Mouse (Mus musculus): ENCODE data around the gene Chadl. TPM values are rescaled to one million over a fixed set of nuclear protein-coding genes. Genes with fewer than 3 reads are reported as not detected.
A peak's percentile ranks its signal among the peaks of the same experiment; 100 is the strongest.

Gene Chadl
- polyA plus RNA-seq, 1 experiment from 2014 or later, result 1.5 TPM

- no peak for DNase-seq (ENCODE audit: low spot score)
- Histone ChIP-seq H3K4me1 (peaks cover 27% of the 10 kb centered on the region), H3K4me3 (peak overlapping the region; percentile 76), H3K36me3 (replicated peaks) (no peaks in the 10 kb centered on the region), H3K27me3 (replicated peaks; ENCODE audit: low read depth, poor library complexity, severe bottlenecking) (peaks cover 62% of the 10 kb centered on the region), H3K27ac (replicated peaks) (peak overlapping the region; percentile 83), H3K9me3 (no peaks in the 10 kb centered on the region)
- WGBS, result 27% methylated on average over 19 of the region's 19 CpGs
Measured at GRCm38 (mm10) chr15:81694891-81695290, 2.2 kb downstream of the Chadl start.

- Histone ChIP-seq H3K9me3 (no peaks in the 10 kb centered on the region), H3K27ac (replicated peaks) (peak overlapping the region; percentile 83), H3K4me3 (peak overlapping the region; percentile 76), H3K4me1 (peaks cover 27% of the 10 kb centered on the region), H3K36me3 (replicated peaks) (0 out of 2 replicates have a peak, but pooled peaks cover 2% of the 10 kb centered on the region), H3K27me3 (replicated peaks; ENCODE audit: low read depth, poor library complexity, severe bottlenecking) (peaks cover 62% of the 10 kb centered on the region)
- under 1% methylated on average over 107 of the region's 107 CpGs for WGBS
- DNase-seq (ENCODE audit: low spot score), result peak; percentile 92
Measured at GRCm38 (mm10) chr15:81693967-81694881, 2.9 kb downstream of the Chadl start.

- Histone ChIP-seq H3K27ac (replicated peaks) (peak overlapping the region; percentile 83; the same call in 1 of the 2 replicates), H3K4me1 (peaks cover 27% of the 10 kb centered on the region), H3K36me3 (replicated peaks) (peaks cover 9% of the 10 kb centered on the region), H3K9me3 (no peaks in the 10 kb centered on the region), H3K27me3 (replicated peaks; ENCODE audit: low read depth, poor library complexity, severe bottlenecking) (peaks cover 62% of the 10 kb centered on the region), H3K4me3 (peak overlapping the region; percentile 76)
- DNase-seq (ENCODE audit: low spot score), result no peak
- WGBS, result 5% methylated on average over 41 of the region's 41 CpGs
Measured at GRCm38 (mm10) chr15:81693366-81693966, 3.6 kb downstream of the Chadl start.

- Histone ChIP-seq H3K9me3 (no peaks in the 10 kb centered on the region), H3K27me3 (replicated peaks; ENCODE audit: low read depth, poor library complexity, severe bottlenecking) (no peaks in the 10 kb centered on the region), H3K27ac (replicated peaks) (no peak overlapping the region), H3K4me3 (no peak overlapping the region), H3K4me1 (no peaks in the 10 kb centered on the region), H3K36me3 (replicated peaks) (peaks cover 100% of the 10 kb centered on the region)
- DNase-seq (ENCODE audit: low spot score), result no peak
- WGBS, result 92% methylated on average over 4 of the region's 4 CpGs
Measured at GRCm38 (mm10) chr15:81680301-81680805, 16.7 kb downstream of the Chadl start.

GRCm38 (mm10) chr15:81676637-81677036 lies 20.4 kb downstream of the Chadl start:
- Histone ChIP-seq H3K27ac (replicated peaks) (no peak overlapping the region), H3K27me3 (replicated peaks; ENCODE audit: low read depth, poor library complexity, severe bottlenecking) (no peaks in the 10 kb centered on the region), H3K9me3 (no peaks in the 10 kb centered on the region), H3K4me1 (no peaks in the 10 kb centered on the region), H3K4me3 (no peak overlapping the region), H3K36me3 (replicated peaks) (peaks cover 92% of the 10 kb centered on the region)
- no peak for DNase-seq (ENCODE audit: low spot score)
- 92% methylated on average over 3 of the region's 3 CpGs for WGBS

GRCm38 (mm10) chr15:81670231-81670640 lies 26.9 kb downstream of the Chadl start:
- Histone ChIP-seq H3K4me3 (no peak overlapping the region), H3K27me3 (replicated peaks; ENCODE audit: low read depth, poor library complexity, severe bottlenecking) (no peaks in the 10 kb centered on the region), H3K4me1 (peaks cover under 1% of the 10 kb centered on the region; the same call in 1 of the 2 replicates), H3K36me3 (replicated peaks) (peaks cover 76% of the 10 kb centered on the region), H3K9me3 (no peaks in the 10 kb centered on the region), H3K27ac (replicated peaks) (no peak overlapping the region)
- DNase-seq (ENCODE audit: low spot score), result peak; percentile 44
- WGBS, result 87% methylated on average over 4 of the region's 4 CpGs

- Histone ChIP-seq H3K36me3 (replicated peaks) (peaks cover 51% of the 10 kb centered on the region), H3K9me3 (no peaks in the 10 kb centered on the region), H3K27ac (replicated peaks) (no peak overlapping the region), H3K4me1 (peaks cover 10% of the 10 kb centered on the region), H3K27me3 (replicated peaks; ENCODE audit: low read depth, poor library complexity, severe bottlenecking) (no peaks in the 10 kb centered on the region), H3K4me3 (no peak overlapping the region)
- WGBS, result 85% methylated on average over 10 of the region's 10 CpGs
- no peak for DNase-seq (ENCODE audit: low spot score)
Measured at GRCm38 (mm10) chr15:81666957-81667356, 30.1 kb downstream of the Chadl start.

- Histone ChIP-seq H3K36me3 (replicated peaks) (peaks cover 22% of the 10 kb centered on the region), H3K27ac (replicated peaks) (peak within 1 kb of the TSS; percentile 82), H3K9me3 (no peaks in the 10 kb centered on the region), H3K4me3 (peak within 1 kb of the TSS; percentile 78), H3K4me1 (peaks cover 10% of the 10 kb centered on the region), H3K27me3 (replicated peaks; ENCODE audit: low read depth, poor library complexity, severe bottlenecking) (no peaks in the 10 kb centered on the region)
- peak; percentile 94 for DNase-seq (ENCODE audit: low spot score)
- WGBS, result 1% methylated on average over 55 of the region's 55 CpGs
Measured at GRCm38 (mm10) chr15:81663697-81664561, 33.2 kb downstream of the Chadl start, which contains the start of gene L3mbtl2. Gene L3mbtl2 (plus strand): TSS chr15:81663889.

GRCm38 (mm10) chr15:81663281-81663680 lies 33.8 kb downstream of the Chadl start:
- H3K36me3 ChIP-seq (replicated peaks), result peaks cover 16% of the 10 kb centered on the region
- H3K27ac ChIP-seq (replicated peaks), result peak overlapping the region; percentile 82; the same call in 1 of the 2 replicates
- H3K4me3 ChIP-seq, result peak overlapping the region; percentile 78
- peaks cover 10% of the 10 kb centered on the region for H3K4me1 ChIP-seq
- H3K27me3 ChIP-seq (replicated peaks; ENCODE audit: low read depth, poor library complexity, severe bottlenecking), result no peaks in the 10 kb centered on the region
- DNase-seq (ENCODE audit: low spot score), result no peak
- WGBS, result 68% methylated on average over 10 of the region's 10 CpGs
- H3K9me3 ChIP-seq, result no peaks in the 10 kb centered on the region

- no peaks in the 10 kb centered on the region for H3K27me3 ChIP-seq (replicated peaks; ENCODE audit: low read depth, poor library complexity, severe bottlenecking)
- H3K27ac ChIP-seq (replicated peaks), result no peak overlapping the region
- no peaks in the 10 kb centered on the region for H3K36me3 ChIP-seq (replicated peaks)
- H3K9me3 ChIP-seq, result no peaks in the 10 kb centered on the region
- DNase-seq (ENCODE audit: low spot score), result no peak
- 88% methylated on average over 2 of the region's 2 CpGs for WGBS
- no peak overlapping the region for H3K4me3 ChIP-seq
- peaks cover 10% of the 10 kb centered on the region for H3K4me1 ChIP-seq
Measured at GRCm38 (mm10) chr15:81661701-81662100, 35.4 kb downstream of the Chadl start.

- WGBS, result 93% methylated on average over 7 of the region's 7 CpGs
- Histone ChIP-seq H3K27ac (replicated peaks) (no peak overlapping the region), H3K27me3 (replicated peaks; ENCODE audit: low read depth, poor library complexity, severe bottlenecking) (no peaks in the 10 kb centered on the region), H3K36me3 (replicated peaks) (peaks cover 70% of the 10 kb centered on the region), H3K9me3 (no peaks in the 10 kb centered on the region), H3K4me1 (no peaks in the 10 kb centered on the region), H3K4me3 (no peak overlapping the region)
- DNase-seq (ENCODE audit: low spot score), result no peak
Measured at GRCm38 (mm10) chr15:81650636-81651035, 46.5 kb downstream of the Chadl start.
